Mouse (Mus musculus) fat pad, adult 2 months (tissue): ENCODE measurements around the gene Pkhd1.
A peak's percentile ranks its signal among the peaks of the same experiment; 100 is the strongest.
"Not testable (repeated sequence)": the region's sequence is repeated elsewhere in the genome, so short reads cannot be mapped to it uniquely, and the experiment has no call there.

Experiments used
- DNase-seq: peaks from one replicate; pipeline ENCODE4 v3.0.0-alpha.2; 2011; ENCODE audit warnings: low read depth, low spot score; ENCODE audit errors: extremely low read depth

Gene Pkhd1

DNA sequence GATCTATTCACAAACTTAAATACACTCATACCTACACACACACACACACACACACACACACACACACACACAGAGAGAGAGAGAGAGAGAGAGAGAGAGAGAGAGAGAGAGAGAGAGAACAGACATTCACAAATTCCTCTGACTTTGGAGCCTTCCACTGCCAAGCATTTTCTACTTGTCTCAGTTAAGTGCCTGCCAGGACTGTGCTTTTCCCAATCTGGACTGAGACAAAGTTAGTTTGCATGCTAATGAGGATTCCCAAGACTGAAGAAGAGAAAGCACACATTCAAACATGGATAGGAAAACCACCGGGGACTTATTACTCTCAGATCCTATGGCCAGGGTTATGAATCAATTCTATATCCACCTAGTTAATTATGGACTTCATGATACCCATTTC is 118.9 kb downstream of the Pkhd1 start:
- no peak for DNase-seq

DNA sequence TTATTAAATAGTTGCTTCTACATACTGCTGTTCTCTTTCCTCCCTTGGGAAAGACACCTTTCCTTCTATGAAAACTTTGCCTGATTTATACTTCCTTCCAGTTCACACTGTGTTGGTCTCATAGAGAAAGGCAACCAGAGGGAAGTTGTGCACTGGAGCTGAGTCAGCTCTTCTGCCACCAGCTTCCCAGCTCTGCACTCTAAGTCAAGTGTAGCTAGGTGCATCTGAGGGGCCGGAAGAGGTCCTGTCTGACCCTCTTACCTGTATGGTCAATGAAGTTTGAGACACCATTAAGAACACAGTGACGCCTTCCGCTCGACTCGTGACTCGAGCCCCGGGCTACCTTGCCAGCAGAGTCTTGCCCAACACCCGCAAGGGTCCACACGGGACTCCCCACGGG is 131.8 kb downstream of the Pkhd1 start:
- DNase-seq, result no peak

DNA sequence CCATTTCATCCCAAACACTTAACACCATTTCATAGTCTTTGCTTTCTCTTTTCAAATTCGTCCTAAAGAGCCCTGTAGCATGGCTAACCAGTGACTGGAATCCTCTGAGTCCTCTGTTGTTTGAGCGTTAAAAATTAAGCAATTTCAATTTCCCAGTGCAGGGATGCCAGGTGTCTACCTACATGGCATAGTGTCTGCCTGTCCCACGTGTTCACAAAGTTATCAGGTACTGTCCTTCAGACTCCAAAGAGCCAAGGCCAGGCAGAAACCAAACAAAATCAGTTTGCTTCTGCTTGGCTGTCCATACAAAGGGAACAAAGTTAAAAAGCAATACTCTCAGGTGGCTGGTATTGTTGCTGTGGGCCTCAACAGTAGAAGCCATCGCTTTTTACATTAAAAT is 136.0 kb downstream of the Pkhd1 start:
- DNase-seq, result no peak

DNA sequence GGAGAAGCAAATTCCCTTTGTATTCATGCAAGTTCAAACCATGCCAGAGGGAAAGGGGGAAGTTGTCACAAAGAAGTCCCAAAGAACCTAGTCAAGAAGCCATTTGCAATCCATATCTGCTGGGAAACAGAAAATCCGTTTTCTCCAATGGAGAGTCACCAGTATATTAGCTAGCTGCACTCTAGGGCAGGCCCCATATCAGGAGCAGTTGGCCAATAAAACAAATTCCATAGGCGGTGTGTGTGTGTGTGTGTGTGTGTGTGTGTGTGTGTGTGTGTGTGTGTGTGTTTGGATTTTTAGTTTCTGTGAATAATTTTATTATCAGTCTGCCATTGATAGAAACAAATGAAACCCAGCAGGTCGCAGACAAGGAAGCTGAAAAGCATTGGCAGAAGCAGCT is 139.2 kb downstream of the Pkhd1 start:
- no peak for DNase-seq

DNA sequence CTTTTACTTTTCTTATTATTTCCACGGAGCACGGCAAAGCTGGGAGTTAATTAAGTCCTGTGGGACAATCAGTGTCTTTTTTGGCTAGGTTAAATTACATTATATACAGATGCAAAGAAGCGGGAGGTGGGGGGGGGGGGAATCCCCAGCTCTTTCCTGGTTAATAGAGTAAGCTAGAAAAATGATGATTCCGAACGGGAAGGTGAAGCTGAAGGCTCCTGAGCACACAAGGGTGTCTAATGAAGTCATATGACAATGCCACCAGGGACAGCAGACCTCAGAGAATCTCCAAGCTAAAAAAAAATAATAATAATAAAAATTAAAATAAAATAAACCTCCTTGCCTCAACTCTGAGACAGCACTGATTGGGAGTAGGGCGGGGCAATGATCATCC is 139.6 kb downstream of the Pkhd1 start:
- no peak for DNase-seq

DNA sequence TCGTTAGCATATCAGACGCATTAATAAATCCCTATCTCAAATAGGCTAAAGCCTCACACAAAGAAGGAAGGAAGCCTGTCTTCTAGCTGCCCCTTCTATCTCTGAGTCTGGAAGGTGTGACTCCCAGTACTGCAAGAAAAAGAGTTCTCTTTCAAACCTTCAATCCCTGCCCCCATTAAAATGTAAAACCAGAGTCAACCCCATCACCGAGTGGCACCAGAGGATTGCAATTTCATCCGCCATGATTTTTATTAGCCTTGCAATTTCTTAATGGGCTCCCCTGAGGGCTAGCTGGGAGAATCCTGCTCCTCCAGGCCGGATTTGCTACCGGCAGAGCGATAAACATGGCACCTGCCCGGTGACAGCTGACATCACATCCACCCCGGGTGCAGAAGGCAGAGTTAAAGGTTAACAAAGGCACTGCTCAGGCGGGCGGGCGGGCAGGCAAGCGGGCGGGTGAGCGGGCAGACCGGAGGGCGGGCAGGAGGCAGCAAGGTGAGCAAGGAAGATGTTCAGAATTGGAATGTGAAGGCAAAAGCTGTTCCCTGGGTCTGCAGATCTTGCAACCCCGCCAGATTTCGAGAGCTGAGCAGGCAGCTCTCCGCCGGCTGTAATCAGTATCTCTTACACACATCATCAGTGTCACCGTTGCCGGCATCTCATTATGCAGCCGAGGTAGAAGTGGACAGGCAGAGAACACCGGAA is 140.2 kb downstream of the Pkhd1 start:
- DNase-seq, result no peak

DNA sequence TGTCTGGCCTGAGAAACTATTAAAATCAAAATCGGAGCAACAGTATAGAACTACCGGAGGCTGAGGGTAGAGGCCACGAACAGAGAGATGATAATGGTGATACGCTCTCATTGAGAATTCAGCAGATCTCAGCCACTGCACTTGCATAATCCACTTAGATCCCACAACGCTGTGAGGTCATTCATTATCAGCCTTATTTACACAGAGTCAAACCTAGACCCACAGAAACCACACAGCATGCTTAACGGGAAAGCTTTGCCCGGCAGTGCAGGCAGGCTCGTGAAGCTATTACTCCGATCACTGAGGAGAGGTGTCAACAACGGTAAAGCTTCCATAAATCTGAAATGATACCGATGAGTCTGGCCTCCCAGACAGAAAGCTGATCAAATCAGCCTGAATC is 147.1 kb downstream of the Pkhd1 start:
- DNase-seq, result no peak

DNA sequence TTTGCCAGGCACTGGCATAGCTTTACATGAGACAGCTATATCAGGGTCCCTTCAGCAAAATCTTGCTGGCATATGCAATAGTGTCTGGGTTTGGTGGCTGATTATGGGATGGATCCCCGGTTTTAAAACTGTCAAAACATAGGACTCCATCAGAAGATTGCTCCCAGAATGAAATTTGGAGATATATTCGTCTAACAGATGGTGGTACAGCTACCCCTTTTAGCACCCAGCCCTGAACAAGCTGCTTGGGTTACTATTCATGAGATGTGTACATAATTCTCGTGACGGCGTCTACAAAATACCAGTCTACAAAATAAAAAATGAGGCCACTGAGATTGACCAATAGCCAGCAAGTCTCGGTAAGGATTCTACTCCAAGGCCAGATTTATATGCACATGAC is 147.5 kb downstream of the Pkhd1 start:
- DNase-seq, result no peak

DNA sequence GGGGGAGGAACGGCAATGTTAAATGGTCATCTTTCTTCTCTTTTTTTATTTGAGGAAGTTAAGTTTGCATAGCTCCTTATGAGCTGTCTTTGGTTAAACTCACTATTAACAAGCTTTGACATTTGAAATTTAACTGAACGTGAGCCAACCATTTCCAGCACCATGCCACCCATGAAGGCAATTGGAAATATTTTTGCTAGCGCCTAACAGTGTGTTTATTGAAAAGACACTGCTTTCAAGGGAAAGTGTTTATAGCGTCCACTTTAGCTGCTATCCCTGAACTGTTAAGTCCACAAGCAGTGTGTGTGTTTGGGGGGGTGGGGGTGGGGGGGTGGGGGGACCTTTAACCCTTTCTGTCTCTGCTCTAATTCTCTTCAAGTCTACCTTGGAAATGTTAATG is 151.4 kb downstream of the Pkhd1 start:
- DNase-seq, result no peak

DNA sequence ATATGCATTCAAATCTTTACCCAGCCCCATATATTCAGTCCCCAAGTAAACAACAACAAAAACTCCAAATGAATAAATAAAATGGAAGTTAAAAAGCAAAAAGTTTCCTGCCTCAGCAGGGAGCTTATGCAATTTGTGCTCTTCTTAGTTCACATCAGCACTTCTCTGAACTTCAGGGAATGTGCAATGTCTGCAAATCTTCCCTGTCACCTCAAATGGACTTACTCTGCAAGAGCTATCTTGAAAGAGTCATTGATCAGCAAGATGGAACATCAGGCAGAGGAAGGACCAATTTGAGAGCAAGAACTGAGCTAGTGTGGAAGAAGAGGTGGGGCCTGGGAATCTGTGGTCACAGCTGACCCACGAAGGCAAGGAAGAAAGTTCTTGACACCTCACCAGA is 163.2 kb downstream of the Pkhd1 start:
- DNase-seq, result no peak

DNA sequence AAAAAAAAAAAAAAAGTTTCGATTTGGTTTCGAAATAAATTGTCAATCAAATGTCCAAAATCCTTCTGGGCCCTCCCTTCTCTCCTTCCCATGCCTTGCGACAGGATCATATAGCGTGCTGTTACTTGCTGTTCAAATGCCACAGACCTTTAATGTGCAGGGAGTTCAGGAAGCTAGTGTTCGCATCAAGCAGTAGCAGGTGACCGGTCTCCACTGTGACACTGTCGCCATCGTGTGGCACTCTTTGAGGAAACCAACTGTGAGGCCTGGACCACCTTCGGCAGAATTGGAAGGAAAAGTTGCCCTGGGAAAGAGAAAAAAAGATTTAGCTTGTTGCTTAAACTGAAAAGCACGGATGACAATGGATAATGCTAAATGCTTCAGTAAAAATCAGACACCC is 167.8 kb downstream of the Pkhd1 start:
- DNase-seq, result peak; percentile 30

DNA sequence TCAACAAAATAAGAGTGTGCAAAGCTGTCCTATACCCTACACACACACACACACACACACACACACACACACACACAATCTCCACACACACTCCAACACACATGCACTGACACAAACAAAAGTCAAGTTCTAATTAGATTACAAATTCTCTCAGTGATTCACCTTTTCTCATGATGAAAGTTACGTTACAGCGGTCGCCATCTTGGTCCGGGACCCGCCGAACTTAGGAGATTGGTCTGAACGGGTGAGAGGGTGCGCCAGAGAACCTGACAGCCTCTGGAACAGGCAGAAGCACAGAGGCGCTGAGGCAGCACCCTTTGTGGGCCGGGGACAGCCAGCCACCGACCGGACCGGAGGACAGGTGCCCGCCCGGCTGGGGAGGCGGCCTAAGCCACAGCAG is 185.8 kb downstream of the Pkhd1 start:
- DNase-seq, result not testable (repeated sequence)

DNA sequence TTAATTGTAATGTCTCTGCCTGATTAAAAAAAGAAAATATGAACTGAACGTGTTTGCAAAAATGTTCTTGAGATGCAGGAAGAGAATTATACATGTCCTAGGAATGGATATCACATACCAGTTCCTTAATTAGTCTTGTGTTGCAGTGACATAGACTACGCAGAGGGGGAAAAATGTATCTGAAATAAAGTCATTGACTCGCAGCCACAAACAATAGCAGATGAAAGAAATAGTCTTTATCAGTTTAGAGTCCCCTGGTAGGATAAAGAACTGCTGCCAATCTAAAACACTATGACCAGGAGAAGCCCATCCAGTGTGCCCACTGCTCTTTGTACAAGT is 188.8 kb downstream of the Pkhd1 start:
- no peak for DNase-seq

DNA sequence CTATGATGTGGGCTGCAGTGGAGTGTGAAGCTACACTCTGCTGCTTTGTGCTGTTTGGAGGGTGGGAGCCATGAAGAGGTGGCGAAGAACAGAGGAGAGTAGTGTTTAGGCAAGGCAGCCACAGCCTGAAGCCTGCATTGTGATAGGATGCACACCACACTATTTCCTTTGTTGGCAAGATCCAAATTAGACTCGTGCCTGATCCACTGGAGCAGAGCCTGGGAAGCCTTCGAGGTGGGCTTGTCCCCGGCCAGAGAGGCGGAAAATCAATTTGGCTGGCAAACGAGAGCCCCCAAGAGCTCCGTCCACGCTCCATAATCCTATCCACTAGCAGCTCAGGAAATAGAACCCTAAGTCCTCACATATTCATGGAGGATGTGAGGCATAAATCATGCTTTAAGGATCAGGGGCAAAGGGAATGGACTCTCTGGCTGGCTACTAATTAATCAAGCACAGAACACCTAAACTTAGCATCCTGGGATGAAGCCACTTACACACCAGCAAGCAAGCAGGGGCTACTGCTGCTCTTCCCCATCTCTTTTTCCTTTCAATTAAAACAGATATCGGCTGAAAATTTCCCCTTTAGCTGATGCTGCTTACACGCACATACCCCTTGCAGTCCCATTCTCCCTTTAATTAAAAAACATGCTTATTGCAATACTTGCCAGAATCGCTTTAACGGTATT is 189.4 kb downstream of the Pkhd1 start:
- no peak for DNase-seq

DNA sequence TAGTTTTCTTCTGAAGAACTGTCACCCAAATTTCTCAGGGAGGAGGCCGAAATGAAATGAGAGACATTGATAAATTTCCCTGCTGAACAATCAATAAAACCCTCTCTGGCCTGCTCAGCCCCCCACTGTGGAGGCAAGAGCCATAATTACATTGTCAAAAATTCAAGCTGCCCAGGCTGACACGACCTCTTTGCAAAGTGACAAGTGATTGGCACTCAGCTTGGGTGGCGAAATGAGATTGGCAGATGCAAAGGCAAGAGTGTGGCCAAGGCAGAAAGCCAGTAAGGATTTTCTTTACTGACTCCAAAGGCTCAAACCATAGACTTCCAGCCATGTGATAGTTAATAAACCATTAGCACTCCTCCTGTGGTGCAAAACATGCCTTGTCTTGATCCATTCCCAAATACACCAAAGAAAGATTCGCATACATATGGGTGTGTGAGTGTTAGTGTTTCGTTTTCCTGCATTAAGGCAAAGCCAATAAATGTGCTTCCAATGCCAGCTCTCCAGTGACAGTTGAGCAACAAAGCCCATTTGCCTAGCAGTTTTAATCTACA is 208.4 kb downstream of the Pkhd1 start:
- peak; percentile 39 for DNase-seq

DNA sequence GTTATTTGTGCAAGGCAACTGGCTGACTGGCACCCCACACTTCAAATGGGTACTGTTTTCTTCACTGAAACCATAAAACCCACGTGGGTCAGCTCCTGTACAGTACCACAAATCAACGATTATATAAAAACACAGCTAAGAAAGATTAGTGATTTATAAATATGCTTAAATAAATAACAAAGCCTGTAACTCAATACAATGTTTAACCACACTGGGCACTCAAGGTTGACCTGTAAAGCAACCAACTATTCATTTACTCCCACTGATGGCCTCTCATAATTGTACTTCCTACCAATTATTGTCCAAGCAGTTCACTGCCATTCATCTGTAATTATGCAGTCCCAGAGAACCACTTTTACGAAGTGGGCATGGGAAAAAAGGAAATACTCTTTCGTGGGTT is 219.5 kb downstream of the Pkhd1 start:
- DNase-seq, result no peak

DNA sequence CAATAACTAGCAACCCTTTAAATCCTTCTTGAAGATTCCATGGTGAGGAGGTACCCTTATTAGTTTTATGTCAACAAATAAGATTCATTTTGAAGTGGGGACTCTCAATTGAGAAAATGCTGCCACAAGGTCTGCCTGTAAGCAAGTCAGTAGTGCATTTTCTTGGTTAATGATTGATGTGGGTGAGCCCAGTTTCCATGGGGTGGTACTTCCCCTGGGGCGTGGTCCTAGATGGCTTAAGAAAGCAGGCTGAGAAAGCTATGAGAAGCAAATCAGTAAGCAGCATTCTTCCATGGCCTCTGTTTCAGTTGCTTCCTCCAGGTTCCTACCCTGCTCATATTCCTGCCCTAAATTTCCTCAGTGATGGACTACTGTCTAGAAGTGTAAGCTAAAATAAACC is 253.4 kb downstream of the Pkhd1 start:
- no peak for DNase-seq

DNA sequence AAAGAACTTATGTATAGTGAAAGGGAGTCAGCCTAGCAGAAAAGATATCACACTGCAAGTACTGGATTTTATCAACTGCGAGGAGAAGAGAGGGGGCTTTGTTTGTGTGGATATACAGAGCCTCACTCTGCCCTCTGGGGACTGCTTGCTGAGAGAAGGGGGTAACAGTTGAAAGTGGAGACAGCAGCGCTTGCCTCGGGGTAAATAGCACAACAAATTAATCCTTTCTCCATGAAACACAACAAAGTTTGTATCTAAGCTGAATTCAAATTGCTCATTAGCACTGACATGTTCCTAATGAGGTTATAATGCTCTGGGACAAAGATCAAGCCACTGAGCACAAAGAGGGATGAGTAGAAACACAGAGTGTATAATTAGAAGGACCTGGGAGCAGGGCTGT is 273.2 kb downstream of the Pkhd1 start:
- no peak for DNase-seq

DNA sequence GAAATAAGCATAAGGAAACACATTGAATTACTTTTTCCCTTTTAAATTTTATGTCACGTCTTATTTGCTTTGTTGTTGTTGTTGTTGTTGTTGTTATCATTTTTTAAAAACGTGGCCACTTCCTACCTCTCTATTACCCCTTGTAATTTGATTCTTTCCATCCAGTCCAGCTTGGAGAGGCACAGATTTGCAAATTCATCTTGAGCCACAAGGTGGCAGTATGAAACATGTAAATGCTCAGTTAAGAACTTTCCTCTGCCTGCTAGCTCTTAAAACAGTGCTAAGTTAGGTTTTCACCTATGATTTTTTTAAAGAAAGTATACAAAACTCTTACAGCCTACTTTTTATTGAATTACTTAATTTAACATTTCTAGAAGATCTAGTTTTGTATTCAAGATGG is 306.4 kb downstream of the Pkhd1 start:
- no peak for DNase-seq

DNA sequence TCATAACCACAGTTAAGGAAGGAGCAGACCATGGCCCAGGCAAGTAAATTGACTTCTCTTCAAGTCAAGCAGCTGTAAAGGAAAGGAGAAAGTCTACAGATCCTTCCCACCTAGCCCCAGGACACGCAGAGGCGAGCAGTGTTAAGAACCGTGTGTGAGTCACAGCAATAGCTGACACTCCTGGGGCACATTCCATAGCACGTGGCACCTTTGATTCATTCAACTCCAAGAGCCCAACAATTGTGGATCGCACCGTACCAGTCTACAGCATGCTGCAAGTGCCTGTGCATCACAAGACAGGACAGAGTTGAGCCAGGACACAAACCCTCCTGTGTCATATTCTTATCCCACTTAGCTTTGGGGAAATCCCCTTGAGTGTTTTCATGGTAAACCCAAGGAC is 306.9 kb downstream of the Pkhd1 start:
- no peak for DNase-seq

DNA sequence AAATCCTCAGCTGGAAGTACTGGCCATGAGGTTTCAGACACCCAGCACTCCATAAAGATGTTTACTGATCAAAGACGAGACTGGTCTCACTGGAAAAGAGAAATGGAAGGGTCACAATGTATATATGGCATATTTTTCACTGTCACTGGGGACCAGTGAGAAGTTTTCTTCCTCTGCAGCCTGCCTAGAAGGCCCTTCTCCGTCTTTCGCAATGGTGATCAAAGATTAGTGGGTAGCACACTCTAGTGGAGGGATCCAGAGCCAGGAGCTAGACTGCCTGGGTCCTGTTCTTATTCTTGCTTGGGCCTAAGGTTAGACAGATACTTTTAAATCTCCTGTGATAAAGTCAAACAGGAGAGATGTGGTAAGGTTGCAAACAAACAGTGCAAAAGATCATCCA is 311.7 kb downstream of the Pkhd1 start:
- no peak for DNase-seq

DNA sequence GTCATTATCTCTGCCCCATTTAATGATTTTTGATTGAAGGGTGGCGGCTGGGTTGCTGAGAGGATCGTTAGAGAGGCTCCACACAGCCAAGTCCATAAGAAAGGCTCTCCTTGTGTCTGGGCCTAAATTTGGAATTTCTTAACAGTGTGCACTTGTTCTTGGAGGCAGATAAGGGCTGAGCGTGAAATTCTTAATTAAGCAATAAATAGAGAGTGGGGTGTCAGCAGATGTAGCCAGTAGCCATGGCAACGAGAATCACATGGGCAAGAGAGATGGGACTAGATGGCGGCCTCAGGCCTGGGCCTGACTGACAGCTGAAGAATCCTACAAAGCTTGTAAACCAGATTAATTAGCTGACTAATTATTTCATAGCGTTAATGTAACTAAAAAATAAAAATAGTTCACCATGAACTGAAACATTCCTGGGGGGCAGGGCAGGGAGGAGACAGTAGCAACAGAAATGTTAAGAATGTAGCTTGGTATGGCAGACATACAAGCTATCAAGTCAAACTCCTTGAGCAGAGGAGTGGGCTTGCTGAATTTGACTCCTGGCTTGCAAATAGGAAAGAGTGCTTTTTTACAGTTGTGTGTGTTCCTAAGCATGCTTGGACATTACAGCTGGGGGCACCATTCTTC is 314.8 kb downstream of the Pkhd1 start:
- no peak for DNase-seq
